Mouse (Mus musculus): ENCODE data around the gene 1700030J22Rik. TPM values are rescaled to one million over a fixed set of nuclear protein-coding genes. Genes with fewer than 3 reads are reported as not detected.

1700030J22Rik gene
- polyA plus RNA-seq, 1 experiment from 2014 or later = 2.0 TPM

GRCm38 (mm10) chr8:116992176-116992971 is 13.6 kb upstream of the 1700030J22Rik start:
- H3K4me3 ChIP-seq = peak overlapping the region; percentile 82
- H3K27ac ChIP-seq (replicated peaks) = peak overlapping the region; percentile 87
- 18% methylated on average over 23 of the region's 23 CpGs for WGBS
- peaks cover 22% of the 10 kb centered on the region for H3K4me1 ChIP-seq
- H3K36me3 ChIP-seq (replicated peaks) = peaks cover 36% of the 10 kb centered on the region
- H3K9me3 ChIP-seq = no peaks in the 10 kb centered on the region
- DNase-seq (ENCODE audit: low spot score) = peak; percentile 14
- no peaks in the 10 kb centered on the region for H3K27me3 ChIP-seq (replicated peaks; ENCODE audit: low read depth, poor library complexity, severe bottlenecking)

- H3K4me3 ChIP-seq = no peak overlapping the region
- no peaks in the 10 kb centered on the region for H3K27me3 ChIP-seq (replicated peaks; ENCODE audit: low read depth, poor library complexity, severe bottlenecking)
- H3K9me3 ChIP-seq = no peaks in the 10 kb centered on the region
- no peak for DNase-seq (ENCODE audit: low spot score)
- H3K36me3 ChIP-seq (replicated peaks) = peaks cover 47% of the 10 kb centered on the region
- H3K27ac ChIP-seq (replicated peaks) = no peak overlapping the region
- 82% methylated on average over 8 of the region's 8 CpGs for WGBS
- H3K4me1 ChIP-seq = peaks cover 22% of the 10 kb centered on the region
Observed at GRCm38 (mm10) chr8:116991241-116991640, 12.5 kb upstream of the 1700030J22Rik start.

GRCm38 (mm10) chr8:116989842-116990241 is 11.1 kb upstream of the 1700030J22Rik start:
- no peak for DNase-seq (ENCODE audit: low spot score)
- Histone ChIP-seq H3K27ac (replicated peaks) (no peak overlapping the region), H3K4me3 (no peak overlapping the region), H3K27me3 (replicated peaks; ENCODE audit: low read depth, poor library complexity, severe bottlenecking) (no peaks in the 10 kb centered on the region), H3K36me3 (replicated peaks) (peaks cover 61% of the 10 kb centered on the region), H3K4me1 (peaks cover 22% of the 10 kb centered on the region), H3K9me3 (no peaks in the 10 kb centered on the region)
- WGBS = 97% methylated on average over 3 of the region's 3 CpGs

- Histone ChIP-seq H3K4me1 (peaks cover 23% of the 10 kb centered on the region), H3K9me3 (no peaks in the 10 kb centered on the region), H3K4me3 (no peak overlapping the region), H3K27ac (replicated peaks) (no peak overlapping the region), H3K27me3 (replicated peaks; ENCODE audit: low read depth, poor library complexity, severe bottlenecking) (no peaks in the 10 kb centered on the region), H3K36me3 (replicated peaks) (peaks cover 40% of the 10 kb centered on the region)
- DNase-seq (ENCODE audit: low spot score) = peak; percentile 67
- WGBS = 22% methylated on average over 4 of the region's 4 CpGs
Observed at GRCm38 (mm10) chr8:116980117-116980516, 1.4 kb upstream of the 1700030J22Rik start.

GRCm38 (mm10) chr8:116978052-116978451 is 707 bp downstream of the 1700030J22Rik start:
- WGBS = 36% methylated on average over 8 of the region's 8 CpGs
- DNase-seq (ENCODE audit: low spot score) = no peak
- peak overlapping the region; percentile 82 for H3K4me3 ChIP-seq
- peak overlapping the region; percentile 72 for H3K27ac ChIP-seq (replicated peaks)
- H3K36me3 ChIP-seq (replicated peaks) = peaks cover 20% of the 10 kb centered on the region
- no peaks in the 10 kb centered on the region for H3K27me3 ChIP-seq (replicated peaks; ENCODE audit: low read depth, poor library complexity, severe bottlenecking)
- no peaks in the 10 kb centered on the region for H3K9me3 ChIP-seq
- H3K4me1 ChIP-seq = peaks cover 26% of the 10 kb centered on the region

- Histone ChIP-seq H3K4me1 (peaks cover 26% of the 10 kb centered on the region), H3K9me3 (no peaks in the 10 kb centered on the region), H3K4me3 (no peak overlapping the region), H3K27ac (replicated peaks) (no peak overlapping the region), H3K27me3 (replicated peaks; ENCODE audit: low read depth, poor library complexity, severe bottlenecking) (no peaks in the 10 kb centered on the region), H3K36me3 (replicated peaks) (no peaks in the 10 kb centered on the region)
- DNase-seq (ENCODE audit: low spot score) = no peak
- 64% methylated on average over 5 of the region's 5 CpGs for WGBS
Observed at GRCm38 (mm10) chr8:116975606-116976005, 3.2 kb downstream of the 1700030J22Rik start.

- Histone ChIP-seq H3K27me3 (replicated peaks; ENCODE audit: low read depth, poor library complexity, severe bottlenecking) (no peaks in the 10 kb centered on the region), H3K4me3 (no peak overlapping the region), H3K9me3 (no peaks in the 10 kb centered on the region), H3K27ac (replicated peaks) (peak overlapping the region; percentile 35; the same call in 1 of the 2 replicates), H3K4me1 (peaks cover 30% of the 10 kb centered on the region), H3K36me3 (replicated peaks) (no peaks in the 10 kb centered on the region)
- DNase-seq (ENCODE audit: low spot score) = no peak
- WGBS = 31% methylated on average over 5 of the region's 5 CpGs
Observed at GRCm38 (mm10) chr8:116975066-116975465, 3.7 kb downstream of the 1700030J22Rik start.

GRCm38 (mm10) chr8:116969531-116969930 is 9.2 kb downstream of the 1700030J22Rik start:
- no peak overlapping the region for H3K4me3 ChIP-seq
- H3K27ac ChIP-seq (replicated peaks) = no peak overlapping the region
- 83% methylated on average over 6 of the region's 6 CpGs for WGBS
- DNase-seq (ENCODE audit: low spot score) = no peak
- H3K36me3 ChIP-seq (replicated peaks) = no peaks in the 10 kb centered on the region
- H3K27me3 ChIP-seq (replicated peaks; ENCODE audit: low read depth, poor library complexity, severe bottlenecking) = no peaks in the 10 kb centered on the region
- peaks cover 6% of the 10 kb centered on the region for H3K4me1 ChIP-seq
- no peaks in the 10 kb centered on the region for H3K9me3 ChIP-seq

- Histone ChIP-seq H3K27ac (replicated peaks) (no peak overlapping the region), H3K9me3 (no peaks in the 10 kb centered on the region), H3K36me3 (replicated peaks) (peaks cover 66% of the 10 kb centered on the region), H3K27me3 (replicated peaks; ENCODE audit: low read depth, poor library complexity, severe bottlenecking) (no peaks in the 10 kb centered on the region), H3K4me1 (no peaks in the 10 kb centered on the region), H3K4me3 (no peak overlapping the region)
- 94% methylated on average over 9 of the region's 9 CpGs for WGBS
- no peak for DNase-seq (ENCODE audit: low spot score)
Observed at GRCm38 (mm10) chr8:116954415-116954814, 24.3 kb downstream of the 1700030J22Rik start.

- Histone ChIP-seq H3K4me3 (no peak overlapping the region), H3K27me3 (replicated peaks; ENCODE audit: low read depth, poor library complexity, severe bottlenecking) (no peaks in the 10 kb centered on the region), H3K27ac (replicated peaks) (no peak overlapping the region), H3K4me1 (no peaks in the 10 kb centered on the region), H3K36me3 (replicated peaks) (peaks cover 56% of the 10 kb centered on the region), H3K9me3 (no peaks in the 10 kb centered on the region)
- WGBS = 91% methylated on average over 8 of the region's 8 CpGs
- DNase-seq (ENCODE audit: low spot score) = no peak
Observed at GRCm38 (mm10) chr8:116952428-116952827, 26.3 kb downstream of the 1700030J22Rik start.

- no peak for DNase-seq (ENCODE audit: low spot score)
- WGBS = 89% methylated on average over 2 of the region's 2 CpGs
Observed at GRCm38 (mm10) chr8:116951778-116952177, 27.0 kb downstream of the 1700030J22Rik start.

GRCm38 (mm10) chr8:116951369-116951768 is 27.4 kb downstream of the 1700030J22Rik start:
- Histone ChIP-seq H3K4me3 (no peak overlapping the region), H3K9me3 (no peaks in the 10 kb centered on the region), H3K4me1 (peaks cover 2% of the 10 kb centered on the region; the same call in 1 of the 2 replicates), H3K27me3 (replicated peaks; ENCODE audit: low read depth, poor library complexity, severe bottlenecking) (no peaks in the 10 kb centered on the region), H3K27ac (replicated peaks) (no peak overlapping the region), H3K36me3 (replicated peaks) (peaks cover 46% of the 10 kb centered on the region)
- WGBS = 82% methylated on average over 5 of the region's 5 CpGs
- DNase-seq (ENCODE audit: low spot score) = no peak

More at GRCm38 (mm10) chr8:116951778-116952177, 27.0 kb downstream of the 1700030J22Rik start:
- Histone ChIP-seq H3K27me3 (replicated peaks; ENCODE audit: low read depth, poor library complexity, severe bottlenecking) (no peaks in the 10 kb centered on the region), H3K4me1 (no peaks in the 10 kb centered on the region), H3K4me3 (no peak overlapping the region), H3K36me3 (replicated peaks) (peaks cover 50% of the 10 kb centered on the region), H3K27ac (replicated peaks) (no peak overlapping the region), H3K9me3 (no peaks in the 10 kb centered on the region)

GRCm38 (mm10) chr8:116947589-116947988 is 31.2 kb downstream of the 1700030J22Rik start:
- no peak overlapping the region for H3K27ac ChIP-seq (replicated peaks)
- H3K4me1 ChIP-seq = peaks cover 26% of the 10 kb centered on the region
- no peaks in the 10 kb centered on the region for H3K27me3 ChIP-seq (replicated peaks; ENCODE audit: low read depth, poor library complexity, severe bottlenecking)
- 87% methylated on average over 7 of the region's 7 CpGs for WGBS
- no peak overlapping the region for H3K4me3 ChIP-seq
- DNase-seq (ENCODE audit: low spot score) = no peak
- H3K9me3 ChIP-seq = no peaks in the 10 kb centered on the region
- H3K36me3 ChIP-seq (replicated peaks) = peaks cover 20% of the 10 kb centered on the region

All from embryonic facial prominence, embryonic 10.5 days (tissue).